Mouse (Mus musculus) cerebellum, postnatal 4 days (tissue): Measurements from ENCODE around the gene Rerg.

Source experiments
- DNase-seq, 2 experiments: peaks; one replicate each; pipeline ENCODE4 v3.0.0; 2022; ENCODE audit warnings: low spot score in 2 of 2, mixed read lengths in 1 of 2

The Rerg gene

DNA sequence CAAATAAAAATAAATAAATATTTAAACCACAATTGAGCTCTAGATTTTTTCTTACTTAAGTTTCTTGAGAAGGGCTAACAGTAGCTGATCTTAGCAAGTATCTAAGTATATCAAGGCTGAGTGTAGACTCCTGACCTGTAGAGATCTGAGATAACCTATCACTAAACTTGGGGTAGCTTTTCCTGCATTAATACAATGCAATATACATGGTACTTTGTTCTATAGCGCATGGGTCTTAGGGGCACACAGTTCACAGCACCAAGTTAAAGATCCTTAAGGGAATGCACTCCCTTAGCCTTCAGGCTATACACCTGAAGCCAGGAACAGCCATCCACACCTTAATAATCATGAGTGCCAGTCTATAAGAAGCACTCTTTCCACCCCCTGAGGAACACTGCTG is 38.5 kb downstream of the Rerg start:
- DNase-seq, result no peak

DNA sequence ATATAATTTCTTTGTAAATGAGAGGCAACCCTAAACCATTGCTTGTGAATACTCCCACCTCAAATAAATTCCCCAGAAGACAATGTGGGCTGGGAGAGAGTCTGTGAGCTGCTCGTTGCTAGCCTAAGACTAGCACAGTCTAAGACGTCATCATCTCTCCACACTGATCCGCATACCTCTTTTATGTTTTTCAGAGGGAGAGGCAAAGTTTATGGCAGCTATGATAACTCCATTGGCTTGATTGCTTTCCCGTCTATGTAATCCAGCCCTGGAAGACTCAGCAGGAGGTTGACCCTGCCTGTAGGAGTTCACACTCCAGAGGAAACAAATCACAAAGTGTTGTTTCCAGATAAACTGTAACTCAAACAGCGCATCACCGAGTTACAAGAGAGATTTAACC is 38.9 kb downstream of the Rerg start:
- no peak for DNase-seq

DNA sequence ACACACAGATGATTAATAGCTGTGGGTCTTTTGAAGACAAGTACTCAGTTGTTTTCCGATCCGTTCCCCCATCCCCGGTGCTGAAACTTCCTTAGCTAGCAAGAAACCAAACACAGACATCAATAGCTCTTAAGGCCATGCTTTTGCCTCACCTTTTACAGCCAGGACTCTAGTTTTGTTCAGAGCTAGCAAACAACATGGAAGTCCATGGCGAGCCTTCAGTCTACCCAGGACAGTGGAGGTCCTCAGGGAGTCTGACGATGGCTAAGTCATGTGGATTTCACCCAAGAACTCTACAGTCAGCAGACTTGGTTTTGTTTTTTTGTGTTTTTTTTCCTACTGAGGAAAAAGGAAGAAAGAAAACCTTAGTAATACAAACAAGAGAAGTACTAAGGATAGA is 43.4 kb downstream of the Rerg start:
- DNase-seq, result no peak

- DNase-seq, result no peak
These were observed 44.1 kb downstream of the Rerg start for GRCm38 (mm10) chr6:137126224-137126623.

GRCm38 (mm10) chr6:137125433-137125832 is 44.9 kb downstream of the Rerg start:
- no peak for DNase-seq

DNA sequence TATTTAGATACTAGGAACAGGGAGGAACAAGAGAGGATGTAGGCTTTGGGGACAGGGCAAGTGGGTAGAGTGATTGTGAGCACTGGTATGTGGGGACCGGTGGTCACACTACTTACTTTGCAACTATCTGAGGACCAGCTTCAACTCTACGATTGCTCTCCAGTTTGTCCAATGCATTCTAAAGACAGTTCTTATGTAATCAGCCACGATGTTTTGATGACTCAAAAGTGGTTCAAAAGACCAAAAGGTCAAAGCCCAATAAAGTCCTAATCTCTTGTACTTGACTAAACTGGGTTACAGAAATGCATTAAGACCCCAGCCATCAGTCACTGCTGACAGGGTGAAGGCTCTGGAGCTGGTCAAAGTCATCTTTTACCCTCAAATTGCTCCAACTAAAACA is 45.3 kb downstream of the Rerg start:
- DNase-seq, result no peak

DNA sequence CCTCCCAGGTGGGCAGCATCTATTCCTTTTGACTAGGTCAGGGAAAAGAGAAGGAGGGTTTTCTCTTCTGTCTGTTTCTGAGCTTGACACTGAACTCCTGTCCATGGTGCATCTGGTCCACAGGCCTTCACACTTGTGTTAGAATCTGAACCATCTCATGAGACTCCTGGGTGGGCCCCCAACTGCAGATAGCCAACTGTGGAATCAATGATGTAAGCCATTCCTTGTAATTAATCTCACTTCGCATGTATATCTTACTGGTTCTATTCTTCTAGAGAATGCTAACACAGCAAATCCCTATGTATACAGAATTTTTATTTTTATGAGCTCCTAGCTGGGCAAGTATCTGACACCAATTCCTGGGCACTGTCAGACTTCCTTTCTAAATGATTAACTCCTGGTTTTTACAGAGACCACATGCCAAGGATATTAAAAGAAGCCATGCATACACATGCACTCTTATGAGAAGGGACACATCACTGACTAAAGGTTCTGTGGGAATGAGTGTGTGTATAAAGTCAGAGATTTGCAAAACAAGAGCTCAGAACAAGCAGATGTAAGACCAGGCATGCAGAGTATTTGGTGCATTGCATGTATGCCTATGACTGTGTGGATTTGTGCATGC is 53.3 kb downstream of the Rerg start:
- DNase-seq, result no peak

DNA sequence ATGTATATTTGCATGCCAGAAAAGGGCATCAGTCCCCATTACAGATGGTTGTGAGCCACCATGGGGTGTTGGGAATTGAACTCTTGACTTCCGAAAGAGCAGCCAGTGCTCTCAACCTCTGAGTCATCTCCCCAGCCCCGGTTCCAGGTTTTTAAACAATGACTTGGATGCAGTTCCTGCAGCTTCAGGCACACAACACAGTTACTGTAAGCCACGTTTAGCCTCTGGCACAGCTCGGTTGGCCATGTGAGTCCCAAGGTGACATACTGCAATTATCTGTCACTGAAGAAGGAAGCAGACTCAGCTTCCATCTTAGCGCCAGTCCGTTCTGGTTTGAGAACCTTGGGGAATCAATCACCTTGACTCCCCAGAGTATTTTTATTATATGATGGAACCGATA is 55.4 kb downstream of the Rerg start:
- DNase-seq, result no peak

- DNase-seq, result no peak
These were observed 59.0 kb downstream of the Rerg start for GRCm38 (mm10) chr6:137111266-137111813.

- DNase-seq, result no peak
These were observed 59.5 kb downstream of the Rerg start for GRCm38 (mm10) chr6:137110778-137111174.

GRCm38 (mm10) chr6:137109811-137110777 is 60.2 kb downstream of the Rerg start:
- DNase-seq, result no peak

DNA sequence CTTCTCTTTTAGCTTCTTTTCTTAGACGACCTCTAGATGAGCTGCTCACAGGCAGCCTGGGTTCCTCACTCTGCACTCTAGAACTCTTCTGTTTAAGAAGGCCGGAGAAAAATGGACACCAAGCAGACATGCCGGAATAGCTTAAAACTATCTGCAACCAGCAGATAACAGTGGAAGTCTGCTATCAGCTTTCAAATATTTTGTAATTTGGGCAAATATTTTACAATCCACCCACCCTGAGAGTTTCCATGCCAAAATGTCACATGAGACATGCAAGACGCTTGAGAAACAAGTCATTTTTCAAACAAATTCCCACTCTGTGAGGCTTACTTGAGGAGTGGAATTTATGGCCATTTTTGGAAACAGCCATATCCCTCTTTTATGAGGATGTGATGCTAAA is 65.0 kb downstream of the Rerg start:
- DNase-seq, result no peak

- no peak for DNase-seq
These were observed 67.6 kb downstream of the Rerg start for GRCm38 (mm10) chr6:137102662-137103179.

- DNase-seq, result no peak
These were observed 68.2 kb downstream of the Rerg start for GRCm38 (mm10) chr6:137101886-137102661.

DNA sequence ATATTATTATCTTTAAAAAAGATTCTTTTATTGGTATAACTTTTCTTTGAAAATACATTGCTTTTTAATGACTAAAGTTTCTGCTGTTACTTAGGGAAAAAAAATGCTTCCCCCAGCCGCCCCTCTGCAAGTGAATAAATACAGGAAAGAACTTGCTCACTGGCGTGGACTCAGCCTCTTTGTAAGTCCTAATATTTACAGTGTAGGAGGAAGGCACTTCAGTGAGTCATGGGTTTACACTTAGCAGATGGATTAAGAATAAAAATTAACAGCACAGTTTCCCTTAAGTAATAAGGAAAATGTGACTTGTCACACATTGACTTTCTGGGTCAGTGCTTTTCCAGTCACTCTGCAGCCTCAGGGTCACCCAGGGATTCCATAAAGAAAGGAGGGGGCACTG is 70.0 kb downstream of the Rerg start:
- DNase-seq, result no peak

DNA sequence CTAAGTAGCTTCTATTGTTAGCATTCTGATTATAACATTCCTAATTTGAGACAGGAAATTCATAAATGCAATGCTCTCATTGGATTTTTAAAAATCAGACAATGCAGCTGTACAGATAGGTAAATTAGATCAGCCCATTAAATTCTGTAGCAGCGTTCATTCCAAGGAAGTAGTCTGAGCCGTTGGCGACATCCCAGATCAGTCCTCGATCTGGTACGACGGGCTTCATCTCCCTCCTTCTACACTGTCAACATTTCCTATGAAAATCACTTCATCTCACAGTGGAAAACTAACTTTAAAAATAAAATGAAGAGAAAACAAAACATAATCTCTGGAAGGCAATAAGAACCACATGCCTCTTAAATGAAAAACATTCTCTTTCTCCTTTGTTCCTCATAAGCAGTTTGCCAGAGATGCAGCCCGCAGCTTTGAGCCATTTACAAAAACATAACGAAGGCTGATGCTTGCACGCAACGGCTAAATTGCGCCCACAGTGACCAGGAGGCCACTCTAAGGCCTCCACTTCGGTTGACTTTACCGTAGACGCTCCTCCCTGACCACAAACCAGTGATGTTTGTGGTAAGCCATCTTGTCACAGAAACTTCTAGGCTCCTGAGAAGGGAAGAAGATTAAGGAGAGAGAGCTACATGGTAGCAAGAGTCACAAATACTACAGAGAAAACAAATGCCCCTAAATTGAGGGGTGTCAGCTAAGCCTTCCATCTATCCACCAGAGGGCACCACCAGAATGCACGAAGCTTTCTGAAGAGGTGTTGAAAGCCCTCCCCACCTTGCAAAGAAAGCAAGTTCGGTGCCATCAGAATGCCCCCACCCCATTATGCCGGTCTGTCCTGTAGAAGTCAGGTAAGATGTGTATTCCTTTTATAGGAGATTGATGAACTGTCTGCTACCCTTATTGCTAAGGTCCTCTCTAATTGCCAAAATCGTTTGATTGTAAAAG is 71.8 kb downstream of the Rerg start:
- peak in 1 of 2 experiments; percentile 19 for DNase-seq

GRCm38 (mm10) chr6:137094475-137094874 is 75.8 kb downstream of the Rerg start:
- no peak for DNase-seq

GRCm38 (mm10) chr6:137088469-137088868 is 81.8 kb downstream of the Rerg start:
- no peak for DNase-seq

- DNase-seq, result no peak
These were observed 82.3 kb downstream of the Rerg start for GRCm38 (mm10) chr6:137087956-137088355.

DNA sequence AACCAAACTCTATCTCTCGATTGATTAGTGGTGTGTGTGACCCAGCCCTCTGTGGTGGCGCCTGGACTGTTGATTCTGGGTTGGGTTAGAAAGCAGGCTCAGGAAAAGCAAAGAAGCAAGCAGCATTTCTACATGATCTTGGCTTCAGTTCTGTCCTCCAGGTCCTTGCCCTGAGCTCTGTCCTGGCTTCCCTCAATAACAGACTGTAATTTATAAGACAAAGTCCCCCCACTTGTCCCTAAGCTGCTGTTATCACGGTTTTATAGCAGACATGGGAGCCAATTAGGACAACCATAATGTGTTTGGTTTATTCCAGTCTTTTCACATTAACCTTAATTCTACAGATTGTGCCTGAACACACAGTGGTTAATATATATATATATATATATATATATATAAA is 82.8 kb downstream of the Rerg start:
- DNase-seq, result no peak

DNA sequence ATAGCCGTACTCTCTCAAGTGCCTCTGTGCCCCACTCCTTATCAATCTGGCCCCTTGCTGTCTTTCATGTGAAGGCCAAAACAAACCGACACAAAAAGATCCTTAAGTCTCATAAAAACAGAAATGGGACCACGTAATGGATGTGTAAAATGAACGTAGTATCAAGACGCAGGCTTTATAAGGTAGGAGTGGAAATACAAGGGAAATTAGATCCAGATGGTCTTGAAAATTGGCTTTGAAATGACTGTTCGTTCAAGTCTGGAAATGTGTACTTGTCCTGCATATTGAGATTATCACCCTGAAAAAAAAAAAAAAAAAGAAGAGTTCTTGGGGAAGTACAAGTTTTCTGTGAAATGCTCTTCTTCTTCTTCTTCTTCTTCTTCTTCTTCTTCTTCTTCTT is 90.6 kb downstream of the Rerg start:
- no peak for DNase-seq
